Mouse (Mus musculus) testis, postnatal 10 days (tissue): ENCODE measurements around the gene Pgghg.

Source experiments
- DNase-seq: peaks from one replicate; pipeline ENCODE4 v3.0.0; 2021; ENCODE audit warnings: low spot score

The Pgghg gene

DNA sequence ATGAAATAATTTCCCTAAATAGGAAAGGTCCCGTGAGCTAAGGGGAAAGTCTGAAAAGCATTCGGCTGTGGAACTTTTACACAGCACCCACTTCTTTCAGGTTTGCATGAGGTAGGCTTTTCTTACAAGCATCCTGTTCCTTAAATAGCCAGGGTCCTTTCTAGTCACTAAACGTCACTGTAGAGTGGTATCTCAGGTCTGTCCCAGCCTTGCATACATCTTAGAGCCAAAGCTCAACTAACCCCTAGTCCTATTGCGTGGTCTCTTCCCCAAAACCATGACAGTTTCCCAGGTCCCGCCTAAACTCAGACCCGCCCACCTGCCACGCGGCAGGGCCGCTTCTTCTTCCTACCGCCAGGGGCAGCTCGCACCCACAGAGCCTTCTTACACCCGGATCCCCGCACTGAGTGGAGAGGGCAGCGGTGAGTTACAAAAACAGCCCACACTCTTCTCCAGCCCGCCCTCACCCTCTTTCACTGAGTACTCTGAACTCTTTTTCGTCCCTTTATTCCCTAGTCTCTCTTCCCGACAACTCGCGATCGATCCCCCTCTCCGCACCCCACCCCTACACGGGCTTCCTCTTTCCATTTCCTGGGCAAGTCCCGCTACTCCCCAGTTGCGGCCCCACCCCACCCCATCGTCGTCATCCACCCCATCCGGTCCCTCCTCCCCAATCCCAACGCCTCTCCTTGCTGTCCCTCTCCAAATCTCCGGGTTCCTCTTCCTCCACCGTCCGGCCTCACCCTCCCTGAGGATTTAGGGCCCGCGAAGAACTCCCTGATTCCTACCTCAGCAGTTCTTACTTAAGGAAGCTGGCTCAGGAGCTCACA, at the start of gene Pgghg:
Pgghg (plus strand) TSS at position 170 of the 830 bp plus-strand sequence.
- peak; percentile 88 for DNase-seq

DNA sequence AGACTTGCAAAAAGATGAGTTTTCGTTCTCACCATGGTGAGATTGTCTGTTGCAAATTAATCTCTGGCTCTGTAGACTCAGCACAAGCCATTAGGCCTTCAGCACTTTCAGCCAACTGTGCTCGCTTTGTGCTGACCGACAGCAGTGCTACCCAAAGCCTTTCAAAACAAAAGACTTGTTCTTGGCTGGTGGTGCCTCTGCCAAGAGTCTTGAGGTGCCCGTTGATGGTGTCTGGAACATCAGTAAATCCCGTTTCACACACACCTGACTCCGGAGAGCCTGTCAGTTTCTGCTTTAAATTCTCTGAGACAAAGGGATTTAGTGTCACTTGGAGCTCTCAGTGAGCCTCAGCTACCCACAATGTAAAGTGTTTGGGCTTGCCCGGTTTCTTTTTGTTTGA, 47.2 kb upstream of the Pgghg start:
- DNase-seq: no peak

DNA sequence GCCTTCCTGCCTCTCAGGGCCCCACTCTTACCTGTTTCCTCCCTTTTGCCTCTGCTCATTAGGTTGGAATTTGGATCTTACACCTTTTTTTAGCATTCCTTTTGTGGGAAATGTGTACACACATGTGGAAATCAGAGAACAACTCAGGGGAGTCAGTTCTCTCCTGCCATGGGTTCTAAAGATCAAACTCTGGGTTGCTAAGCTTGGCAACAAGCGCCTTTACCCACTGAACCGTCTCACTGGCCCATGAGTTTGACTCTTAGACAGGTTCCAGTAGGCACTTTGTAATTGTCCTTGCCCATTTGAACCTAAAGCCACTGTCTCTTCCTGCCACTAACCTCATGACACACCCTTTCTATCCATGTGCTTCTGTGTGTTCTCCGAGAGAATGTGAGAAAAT, 46.6 kb upstream of the Pgghg start:
- no peak for DNase-seq

DNA sequence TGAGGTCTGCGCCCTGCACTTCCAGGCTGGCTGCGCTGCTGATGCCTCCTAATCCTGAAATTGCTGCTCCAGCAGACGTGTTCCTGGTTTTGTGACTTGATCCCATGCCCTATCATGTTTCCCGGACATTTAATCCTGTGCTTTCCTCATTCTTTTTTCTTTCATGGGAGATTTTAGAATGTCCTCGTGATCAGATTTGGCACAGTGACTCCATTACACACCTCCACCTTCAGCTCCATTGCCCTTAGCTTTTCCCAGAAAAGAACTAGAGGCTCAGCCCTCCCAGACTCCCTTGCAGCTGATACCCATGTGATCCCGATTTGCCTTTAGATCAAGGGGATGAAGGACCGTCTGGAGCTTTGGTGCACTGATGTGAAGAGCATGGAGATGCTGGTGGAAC, 43.3 kb upstream of the Pgghg start:
- DNase-seq: no peak

DNA sequence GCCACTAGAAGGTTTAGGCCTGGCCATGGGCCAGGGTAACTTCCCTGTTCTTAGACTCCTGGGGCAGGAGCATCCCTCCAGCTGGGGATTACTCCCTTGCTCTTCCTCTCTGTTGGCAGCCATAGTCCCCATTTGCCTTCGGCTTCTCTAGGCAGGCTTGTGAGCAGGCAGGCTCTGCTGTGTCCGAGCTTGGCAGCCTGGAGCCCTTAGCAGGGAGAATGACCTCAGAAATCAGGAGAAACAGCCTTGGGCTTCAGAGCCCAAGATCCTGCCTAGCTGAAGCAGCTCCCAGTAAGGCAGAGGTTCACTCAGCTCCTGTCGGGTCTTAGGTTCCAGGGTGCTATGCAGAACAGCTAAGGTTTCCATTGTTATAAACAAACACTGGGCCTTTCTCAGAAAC, 42.1 kb upstream of the Pgghg start:
- no peak for DNase-seq

DNA sequence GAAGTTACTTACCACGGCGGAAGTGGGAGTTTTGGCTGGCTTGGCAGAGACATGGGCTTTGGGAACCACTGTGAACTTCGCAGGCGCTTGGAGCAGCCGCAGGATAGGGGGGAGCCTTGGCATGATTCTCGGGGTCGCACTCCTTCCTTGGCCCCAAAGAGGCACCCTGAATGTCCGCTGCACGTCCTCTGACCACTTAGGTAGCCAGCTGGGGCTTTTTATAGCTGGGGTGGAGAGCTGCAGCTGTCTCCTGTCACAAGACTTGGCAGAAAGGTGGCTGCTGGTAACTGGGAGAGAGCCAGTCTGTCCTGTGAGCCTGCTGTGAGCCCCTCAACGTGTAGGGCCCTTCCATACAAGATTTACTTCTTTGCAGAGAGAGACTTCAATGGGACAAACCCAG, 41.0 kb upstream of the Pgghg start, which contains the start of gene Cox8b:
Cox8b (minus strand) TSS at position 227 of the 400 bp plus-strand sequence.
- no peak for DNase-seq

DNA sequence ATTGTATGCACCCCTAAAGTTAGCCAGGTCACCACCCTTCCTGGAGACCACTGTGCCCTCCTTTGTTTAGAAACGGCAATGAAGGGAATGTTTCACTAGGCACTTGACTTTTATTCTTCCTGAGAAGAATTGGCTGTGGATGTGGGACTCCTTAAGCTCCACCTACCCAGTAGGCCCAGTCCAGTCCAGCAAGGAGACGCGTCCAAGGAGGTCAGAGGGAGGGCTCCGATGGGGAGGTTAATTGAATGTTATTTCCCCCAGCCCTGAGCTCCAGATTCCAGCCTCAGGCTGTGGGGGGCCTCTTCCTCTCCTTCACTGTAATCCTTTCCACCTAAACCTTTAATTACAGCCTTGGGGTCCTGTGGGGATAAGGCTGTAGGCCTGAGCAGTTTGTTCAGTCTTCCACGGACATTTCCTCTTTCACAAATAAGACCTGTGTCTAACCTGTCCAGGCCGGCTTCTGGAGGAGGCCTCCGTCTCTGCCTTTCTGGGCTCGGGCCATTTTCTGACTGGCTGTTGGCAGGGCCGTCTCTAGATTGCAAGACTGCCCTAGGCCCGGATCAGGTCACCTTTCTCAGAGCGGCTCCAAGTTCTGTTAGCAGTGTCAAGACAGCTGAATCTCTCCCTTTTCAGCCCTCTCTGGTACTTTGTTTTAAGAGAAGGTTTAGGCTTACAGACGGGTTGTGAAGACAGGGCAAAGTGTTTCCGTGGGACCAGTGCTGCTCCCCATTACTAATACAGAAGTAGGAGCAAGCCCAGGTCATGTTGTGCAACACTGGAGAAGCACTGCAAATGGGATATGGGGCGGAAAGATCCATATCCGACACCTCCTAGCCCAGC, 38.9 kb upstream of the Pgghg start:
- no peak for DNase-seq

DNA sequence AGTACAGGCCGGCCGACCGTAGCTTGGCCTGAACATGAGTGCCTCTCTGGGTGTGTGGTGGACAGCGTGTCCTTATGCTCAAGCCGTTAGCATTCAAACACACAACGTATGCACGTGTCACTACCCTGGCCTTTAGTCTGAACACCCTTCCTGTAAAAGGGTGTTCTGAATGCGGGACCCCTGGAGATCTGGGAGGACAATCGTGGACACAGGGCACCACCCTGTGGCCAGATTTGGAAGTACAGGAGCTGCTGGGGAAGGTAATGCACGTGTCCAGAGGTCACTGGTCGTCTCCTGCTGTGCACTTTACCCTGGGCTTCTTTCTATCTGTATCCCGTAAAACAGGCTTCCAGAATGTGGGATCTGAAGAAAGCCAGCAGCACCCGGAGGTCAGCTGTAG, 38.0 kb upstream of the Pgghg start:
- peak; percentile 92 for DNase-seq

DNA sequence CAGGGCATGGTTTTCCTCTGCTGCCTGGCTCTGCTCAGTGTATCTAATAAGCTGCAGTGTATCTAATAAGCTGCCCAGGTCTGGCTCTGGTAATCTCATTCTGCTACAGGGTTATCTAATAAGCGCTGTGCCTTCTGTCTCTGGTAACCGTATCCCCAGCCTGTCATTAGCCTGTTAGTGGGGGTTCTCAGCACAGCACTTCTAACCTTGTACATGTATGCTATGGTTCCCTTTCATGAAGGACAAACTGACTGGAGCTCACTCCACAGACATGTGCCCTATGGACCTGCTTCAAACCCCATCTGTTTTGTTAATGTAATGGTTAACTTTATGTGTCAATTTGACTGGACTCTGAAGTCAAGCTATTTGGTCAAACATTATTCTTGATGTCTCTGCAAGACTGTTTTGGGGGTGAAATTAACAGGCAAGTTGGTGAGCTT, 35.5 kb upstream of the Pgghg start:
- DNase-seq: no peak

DNA sequence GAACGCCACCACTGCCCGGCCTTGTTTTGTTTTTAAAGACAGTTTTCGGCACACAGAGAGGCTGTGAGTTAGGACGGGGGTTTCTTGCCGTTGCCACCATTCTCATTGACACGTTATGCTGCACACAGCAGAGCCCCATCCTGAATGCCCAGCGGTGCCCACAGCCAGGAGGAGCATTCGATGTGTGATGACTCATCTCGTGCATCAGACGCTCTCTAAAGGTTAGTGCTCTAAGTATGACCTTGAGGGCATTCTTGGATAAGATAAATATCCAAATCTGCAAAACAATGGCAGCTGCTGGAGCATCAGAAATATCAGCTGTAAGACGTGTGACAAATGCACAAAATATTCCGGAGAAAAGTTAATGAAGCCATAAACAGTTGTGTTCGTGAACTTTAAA, 34.1 kb upstream of the Pgghg start:
- DNase-seq: no peak

DNA sequence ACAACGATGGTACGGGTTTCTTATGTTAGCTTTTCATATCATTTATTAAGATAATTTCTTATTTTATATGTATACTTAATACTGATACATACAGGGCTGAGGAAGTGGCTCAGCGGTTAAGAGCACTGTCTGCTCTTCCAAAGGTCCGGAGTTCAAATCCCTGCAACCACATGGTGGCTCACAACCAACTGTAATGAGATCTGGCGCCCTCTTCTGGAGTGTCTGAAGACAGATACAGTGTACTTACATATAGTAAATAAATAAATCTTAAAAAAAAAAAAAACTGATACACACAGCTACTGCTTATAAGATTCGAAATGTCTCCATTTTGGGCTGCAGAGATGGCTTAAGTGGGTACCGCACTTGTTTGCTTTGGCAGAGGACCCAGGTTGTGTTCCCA, 33.5 kb upstream of the Pgghg start:
- DNase-seq: no peak

DNA sequence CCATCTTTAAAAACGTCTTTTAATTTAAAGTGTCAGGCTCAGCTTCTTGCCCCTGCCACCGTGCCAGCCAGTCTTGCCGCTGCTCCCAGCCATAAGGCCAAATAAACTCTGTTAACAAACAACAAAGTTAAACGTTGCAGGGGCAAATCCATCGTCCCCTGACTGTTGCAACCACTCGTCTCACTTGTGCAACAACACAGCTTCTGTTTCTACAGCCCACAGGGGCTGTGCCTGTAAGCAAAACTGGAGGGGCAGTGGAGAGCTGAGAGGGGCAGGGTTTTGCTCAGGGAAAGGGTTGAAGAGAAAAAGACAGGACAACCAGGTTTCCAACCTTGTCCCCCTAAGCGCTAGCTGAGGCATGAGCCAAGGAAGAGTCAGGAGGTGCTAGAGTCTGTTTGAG, 33.0 kb upstream of the Pgghg start:
- DNase-seq: peak; percentile 45

DNA sequence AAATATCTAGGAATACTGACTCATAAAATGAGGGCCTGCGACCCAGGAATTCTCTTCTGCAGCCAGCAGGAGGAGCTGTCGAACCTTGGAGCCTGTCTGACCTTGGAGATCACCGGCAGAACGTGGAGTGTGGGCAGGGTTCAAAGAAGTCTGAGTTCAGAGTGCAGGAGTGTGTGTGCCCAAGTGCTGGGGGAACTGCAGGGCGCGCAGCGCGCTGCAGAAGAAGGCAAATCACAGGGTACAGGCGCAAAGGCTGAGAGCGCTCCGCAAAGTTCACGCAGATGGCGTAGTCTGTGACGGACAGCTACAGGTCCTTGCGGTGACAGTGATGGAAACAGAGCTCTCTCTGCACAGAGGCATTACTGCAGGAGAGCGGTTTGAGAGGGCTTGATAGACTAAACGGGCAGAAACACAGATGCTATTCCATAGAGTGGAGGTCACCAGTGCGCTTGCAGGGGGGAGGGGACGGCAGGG, 32.5 kb upstream of the Pgghg start:
- peak; percentile 90 for DNase-seq

DNA sequence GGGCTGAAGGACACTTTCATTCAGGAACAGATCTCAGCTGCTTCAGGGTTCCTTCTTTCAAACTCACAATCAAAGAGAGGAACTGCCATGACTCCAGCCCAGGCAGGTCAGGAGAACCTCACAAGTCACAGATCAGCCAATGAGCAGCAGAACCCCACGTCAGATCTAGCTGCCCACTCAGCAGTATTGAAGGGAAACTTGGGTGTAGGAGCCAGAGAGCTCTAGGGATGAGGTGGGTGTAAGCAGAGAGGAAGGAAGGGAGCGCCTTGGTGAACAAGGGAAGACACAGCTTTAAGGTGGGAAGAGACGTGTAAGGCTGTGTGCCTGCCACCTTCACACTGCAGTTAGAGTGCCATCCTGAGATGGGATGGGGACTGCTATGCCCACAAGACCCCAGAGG, 28.9 kb upstream of the Pgghg start:
- DNase-seq: no peak

DNA sequence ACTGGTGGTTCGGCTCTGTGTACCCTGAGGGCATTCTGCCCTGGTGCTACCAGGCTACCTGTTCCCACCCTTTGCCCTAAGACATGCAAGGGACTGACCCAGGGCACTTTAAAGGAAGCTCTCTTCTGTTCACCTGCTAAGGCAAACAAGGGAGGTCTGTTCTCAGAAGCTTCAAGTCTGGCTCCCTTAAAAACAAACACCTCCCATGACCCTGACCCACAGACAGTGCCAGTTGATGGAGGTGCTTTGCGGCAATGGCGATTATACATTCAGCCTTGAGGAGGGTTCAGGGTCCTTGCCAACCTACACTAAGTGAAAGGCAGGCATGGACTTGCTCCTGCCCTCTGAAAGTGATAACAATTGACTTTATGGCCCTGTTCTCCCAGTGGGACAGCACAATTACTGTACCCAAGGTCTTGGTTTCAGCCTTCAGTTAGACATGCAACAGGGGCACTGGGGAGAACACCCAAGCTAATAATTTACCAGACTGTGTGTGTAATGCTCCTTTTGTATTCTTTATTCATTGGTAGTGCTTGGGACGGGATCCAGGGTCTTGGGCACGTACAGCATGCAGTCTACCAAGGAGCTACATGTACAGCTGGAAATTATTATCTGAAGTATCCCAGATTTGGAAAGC, 28.2 kb upstream of the Pgghg start:
- DNase-seq: no peak

DNA sequence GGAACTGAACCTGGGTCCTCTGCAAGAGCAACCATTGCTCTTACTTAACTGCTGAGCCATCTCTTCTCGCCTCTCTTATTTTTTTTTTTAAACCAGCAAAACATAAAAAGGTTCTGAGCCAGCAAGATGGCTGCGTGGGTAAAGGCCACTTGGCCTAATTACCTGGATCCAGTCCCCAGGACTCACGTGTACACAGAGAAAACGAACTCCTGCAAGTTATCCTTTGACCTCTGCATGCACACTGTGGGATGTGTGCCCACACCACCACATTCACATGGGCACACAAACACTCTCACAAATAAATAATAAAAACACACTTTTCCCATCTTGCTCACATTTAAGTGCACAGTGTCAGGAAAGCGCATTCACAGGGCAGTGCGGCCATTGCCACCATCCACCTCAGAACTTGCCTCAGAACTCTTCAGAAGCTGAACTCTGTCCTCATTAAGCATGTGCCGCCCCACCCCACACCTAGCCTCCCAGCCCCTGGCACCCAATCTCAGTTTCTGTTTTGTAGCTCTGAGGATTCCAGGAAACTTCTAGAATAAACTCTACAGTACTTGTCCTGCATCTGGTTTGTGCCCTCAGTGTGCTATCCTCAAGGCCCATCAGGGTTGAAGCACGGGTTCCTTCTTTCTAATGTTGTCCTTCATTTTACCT, 27.0 kb upstream of the Pgghg start:
- no peak for DNase-seq

DNA sequence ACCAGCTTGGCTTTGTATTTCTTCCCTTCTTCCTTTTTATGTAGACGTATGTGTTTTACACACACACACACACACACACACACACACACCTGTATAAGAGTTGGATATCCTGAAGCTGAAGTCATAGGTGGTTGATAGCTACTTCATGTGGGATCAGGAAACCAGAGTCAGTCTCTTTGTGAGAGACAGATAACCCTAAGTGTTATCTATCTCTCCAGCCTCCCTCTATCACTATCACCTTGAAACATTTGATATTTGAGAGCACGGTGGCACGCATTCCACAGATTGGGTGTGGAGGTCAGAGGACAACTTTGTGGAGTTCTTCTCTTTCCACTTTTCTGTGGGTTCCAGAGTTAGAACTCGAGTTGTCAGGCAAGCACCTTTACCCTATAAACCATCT, 21.3 kb upstream of the Pgghg start:
- DNase-seq: no peak

DNA sequence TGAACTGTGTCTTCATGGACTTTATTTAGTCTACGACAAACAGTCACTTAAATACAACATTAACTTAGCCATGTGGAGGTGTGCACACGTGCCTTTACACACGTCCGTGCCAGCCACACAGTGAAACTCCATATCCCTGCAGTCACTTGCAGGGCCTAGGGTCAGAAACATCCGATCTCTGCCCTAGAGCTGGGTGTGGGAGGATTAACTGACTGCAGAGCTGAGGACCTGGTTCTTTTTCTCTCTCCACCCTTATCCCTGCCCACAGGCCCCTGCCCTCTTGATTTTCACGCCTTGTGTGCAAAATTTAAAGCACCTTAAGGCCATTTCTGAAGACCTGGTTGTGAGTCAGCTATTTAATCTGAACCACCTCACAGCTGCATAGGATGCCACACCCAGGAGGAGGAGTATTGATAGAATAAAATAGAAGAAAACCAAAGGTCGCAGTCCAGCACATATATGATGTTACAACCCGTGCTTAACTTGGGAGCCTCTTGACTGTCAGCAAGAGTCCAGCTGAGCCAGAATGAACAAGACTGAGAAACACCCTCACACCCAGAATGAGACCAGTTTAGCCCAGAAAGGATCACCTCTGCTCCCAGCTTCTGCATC, 20.7 kb upstream of the Pgghg start, which contains the start of gene Nlrp6:
Nlrp6 (plus strand) TSS at position 485 of the 612 bp plus-strand sequence.
- DNase-seq: no peak

DNA sequence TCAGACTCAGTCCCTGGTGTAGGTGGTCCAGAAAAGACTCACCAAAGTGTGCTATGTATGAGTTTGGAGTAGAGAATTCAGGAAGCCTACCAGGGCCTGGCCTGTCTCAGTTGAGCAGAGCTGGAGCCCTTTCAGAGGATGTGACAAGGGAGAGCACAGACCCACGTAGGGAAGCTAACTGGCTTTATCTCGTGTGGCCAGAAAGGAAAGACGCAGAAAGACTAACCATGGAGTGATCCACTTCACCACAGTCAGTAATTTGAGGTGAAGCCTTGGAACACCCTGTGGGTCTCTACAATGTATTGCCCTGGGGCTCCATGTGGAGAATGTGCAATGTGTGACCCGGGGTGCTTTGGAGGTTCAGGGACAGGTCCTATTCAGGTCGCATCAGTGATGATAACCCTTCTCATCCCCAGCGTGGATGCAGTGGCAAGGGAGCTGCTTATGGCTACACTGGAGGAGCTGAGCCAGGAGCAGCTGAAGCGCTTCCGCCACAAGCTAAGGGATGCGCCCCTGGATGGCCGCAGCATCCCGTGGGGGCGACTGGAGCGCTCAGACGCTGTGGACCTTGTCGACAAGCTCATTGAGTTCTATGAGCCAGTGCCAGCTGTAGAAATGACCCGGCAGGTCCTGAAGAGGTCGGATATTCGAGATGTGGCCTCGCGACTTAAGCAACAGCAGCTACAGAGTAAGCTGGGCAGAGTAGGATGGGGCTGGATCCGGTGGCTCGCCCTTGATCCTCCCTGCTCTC, 19.8 kb upstream of the Pgghg start:
- no peak for DNase-seq

DNA sequence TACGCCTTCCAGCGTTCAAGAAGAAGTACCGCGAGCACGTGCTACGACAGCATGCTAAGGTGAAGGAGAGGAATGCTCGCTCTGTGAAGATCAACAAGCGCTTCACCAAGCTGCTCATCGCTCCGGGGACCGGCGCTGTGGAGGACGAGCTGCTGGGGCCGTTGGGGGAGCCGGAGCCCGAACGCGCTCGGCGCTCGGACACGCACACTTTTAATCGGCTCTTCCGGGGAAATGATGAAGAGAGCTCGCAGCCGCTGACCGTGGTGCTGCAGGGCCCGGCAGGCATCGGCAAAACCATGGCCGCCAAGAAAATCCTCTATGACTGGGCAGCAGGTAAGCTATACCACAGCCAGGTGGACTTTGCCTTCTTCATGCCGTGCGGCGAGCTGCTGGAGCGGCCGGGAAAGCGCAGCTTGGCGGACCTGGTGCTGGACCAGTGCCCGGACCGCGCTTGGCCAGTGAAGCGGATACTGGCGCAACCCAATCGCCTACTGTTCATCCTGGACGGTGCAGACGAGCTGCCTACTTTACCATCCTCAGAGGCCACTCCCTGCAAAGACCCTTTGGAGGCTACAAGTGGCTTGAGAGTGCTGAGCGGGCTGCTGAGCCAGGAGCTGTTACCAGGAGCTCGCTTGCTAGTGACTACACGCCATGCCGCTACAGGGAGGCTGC, 18.7 kb upstream of the Pgghg start:
- peak; percentile 66 for DNase-seq
